Mouse (Mus musculus) ES-E14 (cell line): ENCODE measurements around the gene Adgrf1.

Source experiments
- HCFC1 ChIP-seq: IDR thresholded peaks from 2 replicates; pipeline ENCODE4 v1.6.1; 2012; ENCODE audit warnings: low read length, inconsistent platforms, borderline replicate concordance; ENCODE audit not compliant: insufficient read depth
- MAFK ChIP-seq: IDR thresholded peaks from 2 replicates; pipeline ENCODE4 v1.6.1; 2014; ENCODE audit warnings: mild to moderate bottlenecking, low read depth, low read length, inconsistent platforms; ENCODE audit not compliant: insufficient read depth

DNA sequence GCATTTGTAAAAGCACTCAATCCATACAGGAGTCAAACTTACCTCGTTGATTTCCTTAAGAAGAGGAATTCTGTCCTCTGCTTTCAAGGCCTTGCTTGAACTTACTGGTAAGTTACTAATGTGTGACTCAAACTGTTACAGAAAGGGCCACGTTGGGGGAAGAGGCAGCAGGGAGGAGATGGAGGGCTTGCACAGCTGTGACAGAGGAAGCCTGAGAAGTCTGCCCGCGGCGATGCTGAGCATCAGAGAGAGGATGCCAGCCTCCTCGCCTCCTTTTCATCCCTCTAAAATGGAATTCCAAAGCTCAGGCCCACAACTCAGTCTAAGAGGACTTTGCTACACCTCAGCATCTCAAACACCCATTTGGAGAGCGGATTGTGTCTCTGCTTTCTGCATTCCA is 39.3 kb upstream of the Adgrf1 start:
- TF ChIP-seq MAFK (no peak), HCFC1 (no peak)
